Mouse (Mus musculus) ES-E14 (cell line): ENCODE results near the gene Tjp2.

Source experiments
- CHD2 ChIP-seq: IDR thresholded peaks from 2 replicates; pipeline ENCODE4 v1.6.1; 2014; ENCODE audit warnings: mild to moderate bottlenecking, low read depth, low read length, inconsistent platforms
- HCFC1 ChIP-seq: IDR thresholded peaks from 2 replicates; pipeline ENCODE4 v1.6.1; 2012; ENCODE audit warnings: low read length, inconsistent platforms, borderline replicate concordance; ENCODE audit not compliant: insufficient read depth
- MAFK ChIP-seq: IDR thresholded peaks from 2 replicates; pipeline ENCODE4 v1.6.1; 2014; ENCODE audit warnings: mild to moderate bottlenecking, low read depth, low read length, inconsistent platforms; ENCODE audit not compliant: insufficient read depth
- ZC3H11A ChIP-seq: IDR thresholded peaks from 2 replicates; pipeline ENCODE4 v1.6.1; 2012; ENCODE audit warnings: low read depth, mild to moderate bottlenecking, inconsistent platforms, low read length, borderline replicate concordance
- ZNF384 ChIP-seq: IDR thresholded peaks from 2 replicates; pipeline ENCODE4 v1.6.1; 2012; ENCODE audit warnings: low read depth, low read length, inconsistent platforms

GRCm38 (mm10) chr19:24180415-24180814 is 44.4 kb downstream of the Tjp2 start:
- TF ChIP-seq CHD2 = no peak
- no peak for TF ChIP-seq ZC3H11A
- TF ChIP-seq HCFC1 = no peak
- TF ChIP-seq ZNF384 = no peak
- no peak for TF ChIP-seq MAFK
